Mouse (Mus musculus): Measurements from ENCODE around the gene Zfp978. TPM values are rescaled to one million over a fixed set of nuclear protein-coding genes. Genes with fewer than 3 reads are reported as not detected.
"Not testable (repeated sequence)": the region's sequence is repeated elsewhere in the genome, so short reads cannot be mapped to it uniquely, and the experiment has no call there.

Zfp978 gene
- polyA plus RNA-seq, 1 experiment from 2014 or later: not detected

DNA sequence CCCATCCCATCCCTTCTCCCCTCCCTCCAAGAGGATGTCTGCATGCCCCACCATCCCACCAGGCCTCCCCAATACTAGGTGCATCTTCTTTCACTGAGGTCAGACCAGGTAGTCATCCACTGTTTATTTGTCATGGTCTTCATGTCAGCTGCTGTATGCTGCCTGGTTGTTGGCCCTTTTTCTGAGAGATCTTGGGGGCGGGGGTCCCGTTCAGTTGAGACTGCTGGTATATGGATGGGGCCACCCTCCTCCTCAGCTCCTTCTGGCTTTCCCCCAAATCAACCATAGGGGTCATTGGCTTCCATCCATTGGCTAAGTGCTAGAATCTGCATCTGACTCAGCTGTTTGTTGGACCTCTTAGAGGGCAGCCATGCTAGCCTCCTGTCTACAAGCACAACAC, 8.5 kb downstream of the Zfp978 start:
- H3K36me3 ChIP-seq (ENCODE audit: control insufficient read depth, insufficient read depth, low read length); H3K27me3 ChIP-seq (ENCODE audit: control insufficient read depth, insufficient read depth, low read length); H3K27ac ChIP-seq (replicated peaks; ENCODE audit: low read depth, low read length); H3K9ac ChIP-seq (ENCODE audit: low read length); DNase-seq (ENCODE audit: low spot score); H3K4me2 ChIP-seq (ENCODE audit: low read depth, severe bottlenecking); H3K4me1 ChIP-seq (ENCODE audit: control insufficient read depth, insufficient read depth, low read length); H3K9me3 ChIP-seq (ENCODE audit: control insufficient read depth, low read length); H3K4me3 ChIP-seq (ENCODE audit: low read depth, low read length): not testable (repeated sequence)
- peak; percentile 88 for ATAC-seq (ENCODE audit: insufficient number of reproducible peaks, low FRiP score, low TSS enrichment, low read depth)
- no CpG with 5 or more reads among the region's 2 CpGs for WGBS

DNA sequence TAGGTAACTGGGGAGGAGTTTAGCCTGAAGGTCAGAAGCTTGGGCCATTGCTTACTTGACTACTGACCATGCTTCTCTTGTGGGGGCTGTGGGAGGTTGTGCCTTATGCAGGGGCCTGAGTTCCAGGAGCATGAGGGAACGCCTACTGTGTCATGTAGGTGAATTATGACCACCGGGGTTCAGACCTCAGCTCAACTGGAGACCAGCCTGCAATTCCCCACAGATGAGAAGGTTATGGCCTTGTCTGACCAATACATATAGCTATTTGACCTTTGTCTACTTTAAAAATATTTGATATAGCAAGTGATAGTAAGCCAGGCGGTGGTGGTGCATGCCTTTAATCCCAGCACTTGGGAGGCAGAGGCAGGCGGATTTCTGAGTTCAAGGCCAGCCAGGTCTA, 22.1 kb downstream of the Zfp978 start:
- not testable (repeated sequence) for H3K9ac ChIP-seq (ENCODE audit: low read length); H3K4me2 ChIP-seq (ENCODE audit: low read depth, severe bottlenecking); H3K4me1 ChIP-seq (ENCODE audit: control insufficient read depth, insufficient read depth, low read length); H3K4me3 ChIP-seq (ENCODE audit: low read depth, low read length); ATAC-seq (ENCODE audit: insufficient number of reproducible peaks, low FRiP score, low TSS enrichment, low read depth); H3K27me3 ChIP-seq (ENCODE audit: control insufficient read depth, insufficient read depth, low read length); H3K27ac ChIP-seq (replicated peaks; ENCODE audit: low read depth, low read length); DNase-seq (ENCODE audit: low spot score); H3K9me3 ChIP-seq (ENCODE audit: control insufficient read depth, low read length); H3K36me3 ChIP-seq (ENCODE audit: control insufficient read depth, insufficient read depth, low read length)
- WGBS: 81% methylated on average over 2 of the region's 4 CpGs

DNA sequence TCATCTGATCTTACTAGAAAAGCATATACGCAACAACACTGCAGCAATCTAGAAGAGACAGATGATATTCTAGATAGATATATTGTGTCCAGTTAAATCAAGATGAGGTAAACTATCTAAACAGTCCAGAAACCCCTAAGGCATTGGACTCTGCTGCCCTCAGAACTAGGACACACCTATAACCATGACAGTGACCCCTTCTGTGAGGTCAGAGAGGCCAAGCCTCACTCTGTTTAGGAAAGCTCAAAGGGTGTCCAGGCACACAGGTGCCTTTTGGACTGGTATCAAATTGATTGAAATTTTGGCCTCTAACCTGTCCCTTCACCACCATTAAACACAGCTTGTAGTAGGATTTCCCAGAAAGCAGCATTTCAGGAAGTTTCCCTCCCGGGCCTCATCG, 36.1 kb downstream of the Zfp978 start:
- DNase-seq (ENCODE audit: low spot score): peak; percentile 14
- H3K9ac ChIP-seq (ENCODE audit: low read length); H3K4me2 ChIP-seq (ENCODE audit: low read depth, severe bottlenecking); H3K36me3 ChIP-seq (ENCODE audit: control insufficient read depth, insufficient read depth, low read length); H3K4me1 ChIP-seq (ENCODE audit: control insufficient read depth, insufficient read depth, low read length); H3K27ac ChIP-seq (replicated peaks; ENCODE audit: low read depth, low read length); H3K4me3 ChIP-seq (ENCODE audit: low read depth, low read length); ATAC-seq (ENCODE audit: insufficient number of reproducible peaks, low FRiP score, low TSS enrichment, low read depth); H3K27me3 ChIP-seq (ENCODE audit: control insufficient read depth, insufficient read depth, low read length): not testable (repeated sequence)
- WGBS: 90% methylated on average over 3 of the region's 3 CpGs
- peaks cover 19% of the 10 kb centered on the region for H3K9me3 ChIP-seq (ENCODE audit: control insufficient read depth, low read length)

DNA sequence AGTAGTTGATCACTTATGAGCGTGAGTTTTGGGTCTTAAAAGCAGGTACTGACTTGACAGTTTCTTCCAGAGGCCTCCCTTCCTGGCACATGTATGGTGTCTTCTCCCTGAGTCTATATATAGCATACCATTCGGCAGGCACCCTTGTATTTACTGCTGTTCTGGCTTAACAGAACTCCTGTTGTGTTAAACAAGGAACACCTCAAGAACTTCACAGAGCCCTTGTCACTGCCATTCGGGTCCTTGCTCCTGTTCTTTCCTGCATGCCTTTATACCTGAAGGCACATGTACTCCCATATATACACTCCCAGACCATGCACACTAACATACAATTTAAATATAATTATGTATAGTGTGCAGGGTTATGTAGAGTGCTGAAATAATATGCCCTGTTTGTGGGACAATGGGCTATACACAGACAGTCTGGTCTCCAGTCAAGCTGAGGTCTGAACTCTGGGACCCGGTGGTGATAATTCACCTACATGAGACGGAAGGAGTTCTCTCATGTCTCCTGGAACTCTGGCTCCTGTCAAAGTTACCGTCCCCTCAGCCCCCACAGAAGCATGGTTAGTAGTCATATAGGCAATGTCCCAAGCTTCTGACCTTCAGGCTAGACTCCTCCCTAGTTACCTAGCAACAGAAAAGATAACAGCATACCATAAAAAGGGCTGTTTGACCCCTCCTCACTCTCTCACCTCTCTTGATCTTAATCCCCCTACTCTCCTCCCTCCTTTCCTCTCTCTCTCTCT, 37.0 kb downstream of the Zfp978 start:
- not testable (repeated sequence) for H3K9ac ChIP-seq (ENCODE audit: low read length); H3K27ac ChIP-seq (replicated peaks; ENCODE audit: low read depth, low read length); ATAC-seq (ENCODE audit: insufficient number of reproducible peaks, low FRiP score, low TSS enrichment, low read depth); H3K4me3 ChIP-seq (ENCODE audit: low read depth, low read length); H3K36me3 ChIP-seq (ENCODE audit: control insufficient read depth, insufficient read depth, low read length); H3K27me3 ChIP-seq (ENCODE audit: control insufficient read depth, insufficient read depth, low read length); H3K4me2 ChIP-seq (ENCODE audit: low read depth, severe bottlenecking); H3K4me1 ChIP-seq (ENCODE audit: control insufficient read depth, insufficient read depth, low read length)
- peak; percentile 20 for DNase-seq (ENCODE audit: low spot score)
- peaks cover 20% of the 10 kb centered on the region for H3K9me3 ChIP-seq (ENCODE audit: control insufficient read depth, low read length)
- 80% methylated on average over 6 of the region's 6 CpGs for WGBS

DNA sequence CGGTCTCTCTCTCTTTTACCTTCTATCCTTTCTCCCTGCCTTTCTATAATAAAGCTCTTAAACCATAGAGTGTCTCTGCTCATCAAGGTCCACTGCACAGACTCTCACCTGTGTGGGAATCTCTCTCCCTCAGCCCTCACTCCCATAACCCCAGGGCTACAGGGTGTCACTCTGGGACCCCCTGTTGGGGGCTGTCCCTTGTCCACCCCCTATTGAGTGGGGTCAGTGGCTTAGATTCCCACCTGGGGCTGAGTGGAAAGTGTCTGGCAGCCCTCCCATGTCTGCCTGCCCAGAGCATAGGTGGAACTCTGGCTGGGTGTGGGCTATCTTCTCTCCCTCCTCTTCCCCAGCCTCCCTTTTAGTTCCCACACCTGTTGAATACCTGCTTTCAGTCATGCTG, 37.6 kb downstream of the Zfp978 start:
- 87% methylated on average over 1 of the region's 1 CpGs for WGBS

DNA sequence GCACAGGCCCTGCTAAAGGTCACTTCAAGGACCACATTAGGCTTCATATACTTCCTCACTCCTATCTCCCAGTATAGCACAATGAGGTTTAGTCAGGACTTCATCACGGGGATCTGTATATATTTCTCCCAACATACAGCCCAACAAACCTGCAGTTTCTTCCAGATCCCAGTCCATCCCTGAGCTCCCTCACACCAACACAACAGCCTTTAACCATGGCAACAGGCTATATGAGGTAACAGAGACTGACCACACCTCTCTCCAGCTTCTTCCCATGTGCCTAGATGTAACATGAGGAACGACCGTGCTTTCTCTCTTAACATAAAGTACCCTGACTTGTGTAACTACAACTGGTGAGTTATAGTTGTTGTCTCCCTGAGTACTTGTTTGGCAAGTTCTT, 38.4 kb downstream of the Zfp978 start:
- not testable (repeated sequence) for H3K36me3 ChIP-seq (ENCODE audit: control insufficient read depth, insufficient read depth, low read length); H3K27me3 ChIP-seq (ENCODE audit: control insufficient read depth, insufficient read depth, low read length); H3K4me3 ChIP-seq (ENCODE audit: low read depth, low read length); H3K9ac ChIP-seq (ENCODE audit: low read length); ATAC-seq (ENCODE audit: insufficient number of reproducible peaks, low FRiP score, low TSS enrichment, low read depth); H3K4me2 ChIP-seq (ENCODE audit: low read depth, severe bottlenecking); H3K27ac ChIP-seq (replicated peaks; ENCODE audit: low read depth, low read length); H3K4me1 ChIP-seq (ENCODE audit: control insufficient read depth, insufficient read depth, low read length)
- H3K9me3 ChIP-seq (ENCODE audit: control insufficient read depth, low read length): peaks cover 31% of the 10 kb centered on the region
- peak; percentile 19 for DNase-seq (ENCODE audit: low spot score)
- 81% methylated on average over 3 of the region's 3 CpGs for WGBS

More for the DNA sequence above, 37.6 kb downstream of the Zfp978 start:
- not testable (repeated sequence) for ATAC-seq (ENCODE audit: insufficient number of reproducible peaks, low FRiP score, low TSS enrichment, low read depth); H3K36me3 ChIP-seq (ENCODE audit: control insufficient read depth, insufficient read depth, low read length); H3K27me3 ChIP-seq (ENCODE audit: control insufficient read depth, insufficient read depth, low read length); H3K4me1 ChIP-seq (ENCODE audit: control insufficient read depth, insufficient read depth, low read length); H3K27ac ChIP-seq (replicated peaks; ENCODE audit: low read depth, low read length); H3K4me3 ChIP-seq (ENCODE audit: low read depth, low read length); H3K9ac ChIP-seq (ENCODE audit: low read length); H3K4me2 ChIP-seq (ENCODE audit: low read depth, severe bottlenecking)
- H3K9me3 ChIP-seq (ENCODE audit: control insufficient read depth, low read length): peaks cover 26% of the 10 kb centered on the region
- peak; percentile 22 for DNase-seq (ENCODE audit: low spot score)

DNA sequence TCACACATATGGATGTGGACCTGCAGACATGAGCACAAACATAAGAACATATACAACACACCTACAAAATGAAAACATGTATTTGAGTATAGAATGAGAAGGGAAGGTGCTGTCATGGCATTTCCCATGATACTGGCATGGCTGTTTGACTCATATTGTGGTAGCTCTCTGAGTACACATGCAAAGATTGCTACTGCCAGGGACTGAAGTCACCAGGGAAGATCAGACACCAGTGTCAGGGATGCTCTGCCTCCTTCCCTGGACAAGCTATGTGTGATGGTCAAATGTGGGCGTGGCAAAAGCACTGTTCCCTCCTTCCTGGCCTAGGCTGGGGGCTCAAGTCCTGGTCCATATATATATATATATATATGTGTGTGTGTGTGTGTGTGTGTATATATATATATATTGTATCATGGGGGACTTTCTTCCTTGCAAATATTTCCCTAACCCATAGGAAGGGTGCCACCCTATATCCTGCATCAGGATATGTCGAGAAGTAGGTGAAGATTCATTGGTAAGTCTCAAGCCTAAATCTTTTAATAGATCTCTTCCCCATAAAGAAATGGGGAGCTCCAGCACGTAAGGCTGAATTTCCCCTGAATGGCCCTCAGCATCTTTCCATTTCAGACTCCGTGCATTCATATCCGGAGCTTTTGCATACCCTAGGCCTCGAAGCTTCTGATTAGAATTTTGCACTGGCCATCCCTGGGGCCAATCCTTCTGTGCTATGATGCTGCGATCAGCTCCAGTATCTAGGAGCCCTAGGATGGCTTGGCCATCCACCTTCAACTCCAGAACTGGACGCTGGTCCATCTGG, 39.1 kb downstream of the Zfp978 start:
- 89% methylated on average over 8 of the region's 8 CpGs for WGBS
- H3K9me3 ChIP-seq (ENCODE audit: control insufficient read depth, low read length): peaks cover 33% of the 10 kb centered on the region
- H3K4me3 ChIP-seq (ENCODE audit: low read depth, low read length); H3K9ac ChIP-seq (ENCODE audit: low read length); H3K27ac ChIP-seq (replicated peaks; ENCODE audit: low read depth, low read length); H3K4me2 ChIP-seq (ENCODE audit: low read depth, severe bottlenecking); H3K27me3 ChIP-seq (ENCODE audit: control insufficient read depth, insufficient read depth, low read length); H3K4me1 ChIP-seq (ENCODE audit: control insufficient read depth, insufficient read depth, low read length); H3K36me3 ChIP-seq (ENCODE audit: control insufficient read depth, insufficient read depth, low read length): not testable (repeated sequence)
- ATAC-seq (ENCODE audit: insufficient number of reproducible peaks, low FRiP score, low TSS enrichment, low read depth) (peak; percentile 53; the same call in 1 of the 2 replicates), DNase-seq (ENCODE audit: low spot score) (peak; percentile 18)

DNA sequence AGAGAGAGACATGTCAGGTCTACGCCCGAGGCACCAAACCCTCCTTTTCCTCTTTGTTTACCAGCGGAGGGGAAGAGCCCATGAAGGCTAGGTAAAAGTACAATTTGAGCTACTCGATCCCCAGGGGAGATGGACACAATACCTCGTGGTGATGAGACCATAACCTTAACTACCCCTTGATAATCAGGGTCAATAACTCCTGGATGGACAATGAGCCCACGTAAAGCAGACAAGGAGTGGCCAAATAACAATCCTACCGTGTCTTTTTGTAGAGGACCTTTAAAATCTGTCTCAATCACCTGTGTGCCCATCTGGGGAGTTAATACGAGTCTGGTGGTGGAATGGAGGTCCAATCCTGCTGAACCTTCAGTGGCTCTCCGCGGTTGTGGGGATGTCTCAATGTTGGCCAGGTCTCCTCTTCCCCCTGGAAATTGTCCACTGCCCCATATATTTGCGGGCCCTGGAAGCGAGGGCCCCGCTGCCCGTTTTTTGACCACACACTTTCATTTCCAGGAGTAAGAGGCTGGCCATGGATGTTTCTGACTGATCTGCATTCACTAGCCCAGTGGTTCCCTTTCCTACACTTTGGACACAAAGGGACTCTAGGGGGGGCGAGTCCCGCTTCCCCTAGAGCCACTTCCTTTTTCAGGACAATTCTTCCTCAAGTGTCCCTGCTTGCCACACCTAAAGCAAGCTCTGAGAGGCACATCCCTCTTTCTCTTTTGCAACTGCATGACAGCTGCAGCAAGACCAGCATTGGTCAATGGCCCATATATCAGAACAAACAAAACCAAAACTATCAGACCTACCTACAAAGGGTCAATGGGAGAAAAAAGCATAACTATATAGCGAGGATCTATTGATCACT, 40.0 kb downstream of the Zfp978 start:
- DNase-seq (ENCODE audit: low spot score): peak; percentile 21
- H3K9me3 ChIP-seq (ENCODE audit: control insufficient read depth, low read length): peaks cover 33% of the 10 kb centered on the region
- not testable (repeated sequence) for ATAC-seq (ENCODE audit: insufficient number of reproducible peaks, low FRiP score, low TSS enrichment, low read depth); H3K36me3 ChIP-seq (ENCODE audit: control insufficient read depth, insufficient read depth, low read length); H3K4me1 ChIP-seq (ENCODE audit: control insufficient read depth, insufficient read depth, low read length); H3K27ac ChIP-seq (replicated peaks; ENCODE audit: low read depth, low read length); H3K27me3 ChIP-seq (ENCODE audit: control insufficient read depth, insufficient read depth, low read length); H3K4me2 ChIP-seq (ENCODE audit: low read depth, severe bottlenecking); H3K9ac ChIP-seq (ENCODE audit: low read length); H3K4me3 ChIP-seq (ENCODE audit: low read depth, low read length)
- WGBS: 83% methylated on average over 15 of the region's 17 CpGs
